Mouse (Mus musculus) embryonic fibroblast, embryonic 13.5 days (primary cell): ENCODE data around the gene Prrg3.

Experiments
- CTCF ChIP-seq: IDR thresholded peaks from 2 replicates; pipeline ENCODE4 v1.5.1; 2011; ENCODE audit warnings: mild to moderate bottlenecking, control low read depth, low read length, moderate library complexity, borderline replicate concordance; ENCODE audit not compliant: insufficient read depth
- POLR2A ChIP-seq: IDR thresholded peaks from 2 replicates; pipeline ENCODE4 v1.6.1; 2011; ENCODE audit warnings: low read depth, mild to moderate bottlenecking, control low read depth, low read length, moderate library complexity

GRCm38 (mm10) chrX:71983205-71983604 is 20.8 kb downstream of the Prrg3 start:
- TF ChIP-seq CTCF: no peak
- TF ChIP-seq POLR2A: no peak
